Mouse (Mus musculus) lung, embryonic 15.5 days (tissue): Measurements from ENCODE around the gene Pnpla7. TPM values are rescaled to one million over a fixed set of nuclear protein-coding genes. Genes with fewer than 3 reads are reported as not detected.

Experiments used
- microRNA-seq: library from miRNA; unstranded; fragments of <30 nt; microRNA quantifications from one replicate; pipeline ENCODE4, GENCODE M21; 2016
- polyA plus RNA-seq: library from polyadenylated mRNA; unstranded; fragments of >200 nt; fragmentation: Nextera tagmentation; extraction: Ambion mirVana; gene quantifications from 2 replicates; pipeline ENCODE4 v1.2.1, GENCODE M21; 2015

Pnpla7 gene
- polyA plus RNA-seq, 1 experiment from 2014 or later: 7.9 TPM

Small RNAs within 50 kb of the gene (microRNA-seq; reads per million reads assigned to microRNA genes)
- gene Gm22875 (not detected), gene Gm24328 (not detected), gene Mir7664 (not detected)

Other genes starting within 250 kb of the Pnpla7 start
- gene Cacna1b, start 212.9 kb upstream of the Pnpla7 start, polyA plus RNA-seq: 0.23 and 0.31 TPM in 2 replicates
- gene Ehmt1, start 56.4 kb upstream of the Pnpla7 start, polyA plus RNA-seq: 89.4 and 91.7 TPM in 2 replicates
- gene Arrdc1, start 40.8 kb upstream of the Pnpla7 start, polyA plus RNA-seq: 98.8 and 116 TPM in 2 replicates
- 16.3 and 17.0 TPM in 2 replicates for gene Zmynd19, start 26.2 kb upstream of the Pnpla7 start, polyA plus RNA-seq
- 24.5 and 26.0 TPM in 2 replicates for gene Dph7, start 13.6 kb upstream of the Pnpla7 start, polyA plus RNA-seq
- 106 and 114 TPM in 2 replicates for gene Mrpl41, start 935 bp upstream of the Pnpla7 start, polyA plus RNA-seq
- 67.3 and 71.1 TPM in 2 replicates for gene Nsmf, start 78.3 kb downstream of the Pnpla7 start, polyA plus RNA-seq
- 0.31 and 0.52 TPM in 2 replicates for gene Entpd8, start 104.3 kb downstream of the Pnpla7 start, polyA plus RNA-seq
- gene Noxa1, start 119.1 kb downstream of the Pnpla7 start, polyA plus RNA-seq: 1.0 and 1.1 TPM in 2 replicates
- gene Nrarp, start 204.7 kb downstream of the Pnpla7 start, polyA plus RNA-seq: 15.7 and 16.0 TPM in 2 replicates
- 8.8 and 11.7 TPM in 2 replicates for gene Tor4a, start 220.9 kb downstream of the Pnpla7 start, polyA plus RNA-seq
- 121 and 122 TPM in 2 replicates for gene Nelfb, start 235.5 kb downstream of the Pnpla7 start, polyA plus RNA-seq
- gene Stpg3, start 238.6 kb downstream of the Pnpla7 start, polyA plus RNA-seq: not detected in 2 replicates
- gene Fam166a, start 242.7 kb downstream of the Pnpla7 start, polyA plus RNA-seq: 0.69 and 1.4 TPM in 2 replicates
- 704 and 709 TPM in 2 replicates for gene Tubb4b, start 248.7 kb downstream of the Pnpla7 start, polyA plus RNA-seq